Mouse (Mus musculus) E14TG2a.4 (cell line): ENCODE data around the gene Nup133.

Experiments
- CTCF ChIP-seq: conservative IDR thresholded peaks from 2 replicates; pipeline ENCODE4 v1.5.1; 2014; ENCODE audit warnings: low read length
- NANOG ChIP-seq: IDR thresholded peaks from 2 replicates; pipeline ENCODE4 v1.6.1; 2014; ENCODE audit warnings: borderline replicate concordance, low read length, mixed read lengths
- POU5F1 ChIP-seq: IDR thresholded peaks from 2 replicates; pipeline ENCODE4 v1.6.1; 2014; ENCODE audit warnings: low read length, borderline replicate concordance

DNA sequence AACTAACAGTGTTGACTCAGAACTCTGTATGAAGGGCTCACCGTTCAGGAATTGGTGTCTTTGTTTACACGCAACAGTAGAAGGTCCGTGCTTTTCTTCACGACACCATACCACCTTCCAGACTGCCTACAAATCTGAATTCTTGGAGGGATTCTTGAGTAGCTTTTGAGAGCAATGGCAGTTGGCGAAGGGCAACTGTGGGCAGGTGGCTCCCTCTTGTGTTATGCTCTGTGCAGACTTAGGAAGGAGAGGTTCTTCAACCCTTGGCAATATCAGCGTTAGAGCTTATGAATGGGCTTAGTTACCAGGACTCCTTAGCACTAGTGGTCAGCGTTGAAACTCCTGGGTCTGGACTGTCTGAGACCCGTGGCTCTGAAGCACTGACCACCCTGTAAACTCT is 43.5 kb upstream of the Nup133 start:
- TF ChIP-seq CTCF (no peak), NANOG (no peak), POU5F1 (no peak)
